Mouse (Mus musculus) small intestine, adult 2 months (tissue): ENCODE measurements around the gene Lamb2. TPM values are rescaled to one million over a fixed set of nuclear protein-coding genes. Genes with fewer than 3 reads are reported as not detected.

ENCODE experiments used
- H3K27ac ChIP-seq: fragments of 200-500 bp; 2 replicates; pipeline ENCODE4 v1.5.1; 2012; ENCODE audit warnings: low read depth, low read length, control low read depth, inconsistent platforms; ENCODE audit not compliant: insufficient read depth
- H3K27me3 ChIP-seq: fragments of 200-500 bp; 2 replicates; pipeline ENCODE4 v1.6.1; 2012; ENCODE audit warnings: mild to moderate bottlenecking, moderate library complexity, low read length, inconsistent platforms; ENCODE audit not compliant: control insufficient read depth, insufficient read depth
- H3K36me3 ChIP-seq: fragments of 200-500 bp; 2 replicates; pipeline ENCODE4 v1.6.1; 2012; ENCODE audit warnings: mild to moderate bottlenecking, low read length, control low read depth, inconsistent platforms; ENCODE audit not compliant: control insufficient read depth, insufficient read depth
- H3K4me1 ChIP-seq: fragments of 200-500 bp; 2 replicates; pipeline ENCODE4 v1.6.1; 2012; ENCODE audit warnings: low read length, inconsistent platforms, mixed read lengths; ENCODE audit not compliant: control insufficient read depth, insufficient read depth, insufficient read length
- H3K4me3 ChIP-seq: fragments of 200-500 bp; 2 replicates; pipeline ENCODE4 v1.5.1; 2012; ENCODE audit warnings: low read depth, mild to moderate bottlenecking, control low read depth, inconsistent platforms, low read length, moderate library complexity
- CTCF ChIP-seq: fragments of 200-500 bp; IDR thresholded peaks from 2 replicates; pipeline ENCODE4 v1.5.1; 2012; ENCODE audit warnings: low read depth, mild to moderate bottlenecking, control low read depth, inconsistent platforms, low read length, moderate library complexity, mixed read lengths; ENCODE audit not compliant: insufficient replicate concordance, insufficient read length; ENCODE audit errors: extremely low read depth
- POLR2A ChIP-seq: fragments of 200-500 bp; IDR thresholded peaks from 2 replicates; pipeline ENCODE4 v1.6.1; 2012; ENCODE audit warnings: low read depth, mild to moderate bottlenecking, control low read depth, inconsistent platforms, low read length, moderate library complexity
- WGBS: fragments of 180-500 bp; shearing (Covaris S2); methylation state at CpG from one replicate; pipeline ENCODE4 v1.1.7; 2018; 5-methylcytosine and 5-hydroxymethylcytosine counted together
- polyA plus RNA-seq: library from polyadenylated mRNA; depleted of rRNA; stranded (reverse); fragments of >200 nt; gene quantifications from 2 replicates; pipeline ENCODE4 v1.2.3, GENCODE M21; 2012

The Lamb2 gene
- polyA plus RNA-seq, 1 experiment = 22.3 TPM

- TF ChIP-seq CTCF (no peak), POLR2A (no peak)
- H3K27me3 ChIP-seq = no peaks in the 10 kb centered on the region
- peaks cover 10% of the 10 kb centered on the region for H3K4me1 ChIP-seq
- H3K27ac ChIP-seq = peak overlapping the region; percentile 18
- H3K36me3 ChIP-seq = peaks cover 23% of the 10 kb centered on the region
- whole genome bisulfite sequencing = 69% methylated on average over 5 of the region's 5 CpGs
- peak overlapping the region; percentile 90; the same call in 1 of the 2 replicates for H3K4me3 ChIP-seq
Observed at GRCm38 (mm10) chr9:108461675-108462074, 17.9 kb upstream of the Lamb2 start.

- H3K36me3 ChIP-seq = peaks cover 23% of the 10 kb centered on the region
- H3K27me3 ChIP-seq = no peaks in the 10 kb centered on the region
- peak overlapping the region; percentile 18 for H3K27ac ChIP-seq
- no peak overlapping the region for H3K4me3 ChIP-seq
- WGBS = 67% methylated on average over 10 of the region's 10 CpGs
- peaks cover 10% of the 10 kb centered on the region for H3K4me1 ChIP-seq
- TF ChIP-seq POLR2A (no peak), CTCF (no peak)
Observed at GRCm38 (mm10) chr9:108462192-108462591, 17.3 kb upstream of the Lamb2 start.

DNA sequence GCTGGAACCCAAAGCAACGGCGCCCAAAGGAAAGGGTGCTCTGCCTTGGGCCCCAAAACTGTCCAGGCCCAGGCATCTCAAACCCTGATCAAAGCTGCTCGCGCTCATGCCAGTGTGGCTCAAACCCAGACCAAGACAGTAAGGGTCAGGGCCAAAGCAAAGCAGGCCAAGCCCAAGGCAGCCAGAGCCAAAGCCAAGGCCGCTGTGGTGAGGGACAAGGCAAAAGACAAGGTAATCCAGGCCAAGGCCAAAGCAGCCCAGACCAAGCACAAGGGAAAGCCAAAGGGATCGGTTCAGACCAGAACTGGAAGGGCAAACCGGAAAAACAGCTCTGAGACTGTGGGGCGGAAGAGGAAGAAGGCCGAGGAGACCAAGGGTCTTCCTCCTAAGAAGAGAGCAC lies 15.8 kb upstream of the Lamb2 start:
- Histone ChIP-seq H3K36me3 (peaks cover 23% of the 10 kb centered on the region), H3K4me3 (no peak overlapping the region), H3K4me1 (peaks cover 10% of the 10 kb centered on the region), H3K27ac (no peak overlapping the region), H3K27me3 (no peaks in the 10 kb centered on the region)
- 88% methylated on average over 9 of the region's 9 CpGs for WGBS
- TF ChIP-seq POLR2A (no peak), CTCF (no peak)

- 95% methylated on average over 2 of the region's 2 CpGs for WGBS
- Histone ChIP-seq H3K4me1 (peaks cover 3% of the 10 kb centered on the region), H3K36me3 (peaks cover 23% of the 10 kb centered on the region), H3K4me3 (no peak overlapping the region), H3K27me3 (no peaks in the 10 kb centered on the region), H3K27ac (no peak overlapping the region)
- TF ChIP-seq POLR2A (no peak), CTCF (no peak)
Observed at GRCm38 (mm10) chr9:108466219-108466618, 13.3 kb upstream of the Lamb2 start.

DNA sequence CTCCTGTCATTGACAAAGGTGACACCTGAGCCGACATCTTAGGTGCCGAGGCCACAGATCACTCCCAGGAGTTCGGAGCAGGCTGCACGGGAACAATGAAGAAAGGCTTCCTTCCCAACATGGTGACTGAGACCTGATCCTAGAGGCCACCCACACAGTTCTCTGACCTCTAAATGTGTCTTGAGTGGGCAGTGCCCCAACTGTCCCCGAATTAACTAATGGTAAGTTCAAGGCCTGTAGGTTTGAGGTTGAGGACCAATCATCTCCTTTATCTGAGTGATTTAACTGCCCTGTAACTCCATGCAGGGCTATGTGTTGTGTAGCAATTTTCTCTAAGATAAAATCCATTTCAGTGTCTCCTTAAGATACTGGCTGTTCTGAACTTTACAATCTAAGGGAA lies 10.1 kb upstream of the Lamb2 start:
- WGBS = 67% methylated on average over 5 of the region's 5 CpGs
- no peak overlapping the region for H3K27ac ChIP-seq
- H3K27me3 ChIP-seq = no peaks in the 10 kb centered on the region
- TF ChIP-seq POLR2A (no peak), CTCF (no peak)
- H3K36me3 ChIP-seq = peaks cover 9% of the 10 kb centered on the region
- H3K4me3 ChIP-seq = no peak overlapping the region
- H3K4me1 ChIP-seq = no peaks in the 10 kb centered on the region

DNA sequence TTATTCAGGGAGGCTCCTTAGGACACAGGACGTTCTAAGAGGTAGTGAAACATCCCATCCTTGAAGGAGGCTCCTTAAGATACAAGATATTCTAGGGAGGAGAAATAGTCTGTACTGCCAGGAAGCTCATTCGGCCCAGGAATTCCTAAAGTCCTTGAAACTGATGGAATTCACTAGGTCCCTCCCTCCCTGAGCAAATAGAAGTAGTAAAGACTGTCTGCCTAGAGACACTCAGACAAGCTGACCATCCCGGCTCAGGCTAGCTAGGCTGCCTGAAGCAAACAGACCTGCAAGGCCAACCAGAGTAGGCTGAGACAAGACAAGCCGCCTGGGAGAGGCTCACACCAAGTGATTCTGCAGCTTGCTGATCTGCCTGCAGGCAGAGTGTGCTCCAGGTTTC lies 9.7 kb upstream of the Lamb2 start:
- Histone ChIP-seq H3K4me1 (no peaks in the 10 kb centered on the region), H3K4me3 (no peak overlapping the region), H3K27ac (no peak overlapping the region), H3K27me3 (no peaks in the 10 kb centered on the region), H3K36me3 (peaks cover 6% of the 10 kb centered on the region)
- 37% methylated on average over 4 of the region's 4 CpGs for WGBS
- TF ChIP-seq CTCF (no peak), POLR2A (no peak)

DNA sequence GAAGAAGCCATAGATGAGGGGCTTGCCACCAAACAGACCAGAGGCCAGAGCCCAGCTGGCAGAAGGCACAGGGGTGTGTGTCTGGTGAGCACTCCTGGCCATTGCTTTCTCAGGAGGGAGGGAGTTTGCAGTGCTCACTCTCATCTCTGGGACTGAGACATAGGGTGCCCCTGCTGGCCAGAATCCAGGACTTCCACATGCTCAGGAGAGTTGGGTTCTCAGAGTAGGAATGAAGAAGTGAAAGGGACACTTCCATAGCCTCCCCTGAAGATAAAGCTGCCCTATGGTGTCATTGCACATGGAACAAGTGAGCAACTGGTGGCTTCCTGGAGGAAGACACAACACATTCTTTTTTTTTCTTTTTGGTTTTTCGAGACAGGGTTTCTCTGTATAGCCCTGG lies 5.0 kb upstream of the Lamb2 start:
- H3K27me3 ChIP-seq = no peaks in the 10 kb centered on the region
- TF ChIP-seq CTCF (no peak), POLR2A (no peak)
- H3K4me3 ChIP-seq = no peak overlapping the region
- no peaks in the 10 kb centered on the region for H3K36me3 ChIP-seq
- no peak overlapping the region for H3K27ac ChIP-seq
- 76% methylated on average over 1 of the region's 1 CpGs for WGBS
- H3K4me1 ChIP-seq = peaks cover 2% of the 10 kb centered on the region; the same call in 1 of the 2 replicates
